Mouse (Mus musculus) ovary, postnatal 36 days (tissue): ENCODE results near the gene AI661453.

Source experiments
- DNase-seq: peaks from one replicate; pipeline ENCODE4 v3.0.0; 2022; ENCODE audit warnings: low spot score, mixed read lengths

Gene AI661453

GRCm38 (mm10) chr17:47441296-47442051 is 5.1 kb downstream of the AI661453 start:
- DNase-seq, result no peak

DNA sequence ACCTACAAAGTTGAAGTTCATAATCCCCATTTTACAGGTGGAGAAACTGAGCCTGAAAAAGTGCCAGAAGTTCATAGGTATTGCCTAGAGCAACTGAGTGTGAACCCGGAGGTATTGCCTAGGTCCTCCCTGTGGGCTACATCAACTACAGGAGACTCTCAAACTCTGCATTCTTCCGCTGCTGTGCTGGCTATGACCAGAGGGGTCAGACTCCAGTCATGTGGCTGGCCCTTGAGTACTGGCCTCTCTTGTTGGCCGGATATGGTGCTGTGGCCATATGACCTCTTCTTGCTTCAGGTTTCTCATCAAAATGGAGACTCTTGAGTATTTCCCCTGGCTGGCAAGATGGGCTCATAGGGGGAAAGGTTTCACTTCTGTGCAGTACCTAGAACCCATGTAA is 5.9 kb downstream of the AI661453 start:
- DNase-seq, result no peak

- no peak for DNase-seq
These were observed 7.7 kb downstream of the AI661453 start for GRCm38 (mm10) chr17:47444113-47444512.

DNA sequence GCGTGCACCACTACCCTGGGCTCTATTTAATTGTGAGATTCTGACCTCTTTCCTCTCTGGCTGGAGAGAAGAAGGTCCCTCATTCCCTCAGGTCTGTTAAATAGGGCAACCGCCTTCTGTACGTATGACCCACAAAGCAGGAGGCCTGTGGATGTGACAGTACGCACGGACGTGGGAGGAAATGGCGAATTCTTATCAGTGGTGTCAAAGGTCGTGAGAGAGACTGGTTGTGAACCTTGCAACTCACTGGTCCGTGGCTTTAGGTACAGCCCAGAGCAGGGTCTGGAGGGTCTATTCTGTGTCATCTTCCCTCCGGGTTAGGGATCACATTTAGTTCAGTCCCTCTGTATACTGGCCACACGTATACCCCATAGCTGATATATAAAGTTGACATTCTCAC is 9.1 kb downstream of the AI661453 start:
- DNase-seq, result no peak

DNA sequence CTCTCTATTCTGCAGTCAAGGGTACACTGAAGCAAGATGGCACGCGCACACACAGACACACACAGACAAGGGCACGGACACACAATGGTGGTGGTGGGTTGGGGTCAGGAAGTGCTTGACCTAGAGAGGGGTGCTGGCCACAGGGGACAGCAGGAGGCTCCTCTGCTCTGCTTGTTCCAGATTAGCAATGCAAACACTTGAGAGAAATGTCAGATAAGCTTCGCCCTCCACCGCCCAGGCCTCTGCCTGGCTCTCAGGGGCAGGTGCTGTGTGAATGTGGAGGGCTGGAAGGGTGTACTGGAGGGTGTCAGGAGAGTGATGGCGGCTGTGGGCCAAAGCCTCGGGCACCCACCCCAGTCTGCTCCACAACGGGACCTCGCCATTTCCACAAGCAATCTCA is 9.6 kb downstream of the AI661453 start:
- no peak for DNase-seq

GRCm38 (mm10) chr17:47446561-47446960 is 10.1 kb downstream of the AI661453 start:
- DNase-seq, result no peak

GRCm38 (mm10) chr17:47448523-47449372 is 12.3 kb downstream of the AI661453 start:
- DNase-seq, result no peak

DNA sequence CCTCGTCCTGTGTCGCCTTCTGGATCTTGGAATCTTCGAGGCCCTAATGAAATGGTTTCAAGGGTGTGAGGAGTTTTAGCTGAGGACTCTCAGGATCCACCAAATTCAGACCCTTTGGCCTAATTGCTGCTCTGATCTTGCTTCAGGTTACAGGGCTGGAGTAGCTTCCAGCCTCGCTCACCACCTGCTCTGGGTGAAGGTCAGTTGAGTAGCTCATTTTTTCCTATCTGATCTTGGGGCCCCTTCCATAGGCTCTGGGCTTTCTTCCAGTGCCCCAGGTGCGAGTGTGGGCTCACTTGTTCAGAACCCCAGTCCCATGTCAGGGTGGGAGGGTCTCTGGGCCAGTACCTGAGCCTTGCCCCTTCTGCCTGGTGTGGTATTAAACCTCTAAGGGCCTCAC is 13.0 kb downstream of the AI661453 start:
- no peak for DNase-seq

DNA sequence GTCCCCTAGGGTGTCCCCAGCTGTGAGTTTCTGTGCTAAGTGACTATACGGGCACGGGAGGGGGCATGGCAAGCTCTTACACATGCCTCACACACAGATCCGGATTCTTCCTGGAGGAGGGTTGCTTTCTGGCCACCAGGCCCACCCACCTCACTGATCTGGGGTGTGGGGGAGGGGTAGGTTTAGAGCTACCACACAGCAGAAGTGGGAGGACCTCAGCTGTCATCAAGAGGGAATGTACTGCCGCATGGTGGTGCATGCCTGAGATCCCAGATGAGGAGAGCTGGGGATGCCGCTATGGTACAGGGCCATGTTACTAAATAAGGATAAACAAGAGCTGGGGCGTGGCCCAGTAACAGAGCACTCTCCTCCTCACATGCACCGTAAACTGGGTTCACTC is 13.8 kb downstream of the AI661453 start:
- DNase-seq, result no peak

DNA sequence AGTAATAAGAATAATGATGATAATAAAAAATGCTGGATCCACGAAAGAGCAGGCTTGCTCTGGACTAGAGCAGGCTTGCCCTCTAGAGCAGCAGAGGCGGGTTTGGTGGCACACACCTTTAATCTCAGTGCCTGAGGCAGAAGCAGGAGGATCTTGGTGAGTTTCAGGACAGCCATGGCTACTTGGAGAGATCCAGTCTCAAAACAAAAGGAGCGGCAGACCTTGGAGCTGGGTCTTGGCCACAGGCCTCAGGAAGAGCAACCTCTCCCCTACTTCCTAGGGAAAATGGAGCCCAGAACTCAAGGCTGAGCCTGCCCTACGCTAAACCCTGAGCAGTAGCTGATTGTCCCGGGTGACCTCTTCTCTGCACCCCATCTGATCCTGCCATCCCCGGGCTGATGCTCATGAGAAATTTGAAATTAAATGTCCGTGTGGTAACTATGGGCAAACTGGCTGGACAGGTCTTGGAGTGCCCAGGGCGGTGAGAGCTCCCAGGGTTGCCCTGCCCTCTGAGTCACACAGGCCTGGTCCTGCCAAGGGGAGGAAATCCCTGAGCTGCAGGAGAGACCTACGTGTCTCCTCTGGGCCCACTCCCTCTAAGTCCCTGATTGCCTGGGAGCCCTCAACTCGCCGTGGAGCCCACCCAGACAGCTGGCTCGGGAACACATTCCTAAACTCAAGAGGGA is 14.6 kb downstream of the AI661453 start:
- no peak for DNase-seq

GRCm38 (mm10) chr17:47452886-47453285 is 16.5 kb downstream of the AI661453 start:
- DNase-seq, result no peak

- DNase-seq, result no peak
These were observed 18.3 kb downstream of the AI661453 start for GRCm38 (mm10) chr17:47454675-47455074.

DNA sequence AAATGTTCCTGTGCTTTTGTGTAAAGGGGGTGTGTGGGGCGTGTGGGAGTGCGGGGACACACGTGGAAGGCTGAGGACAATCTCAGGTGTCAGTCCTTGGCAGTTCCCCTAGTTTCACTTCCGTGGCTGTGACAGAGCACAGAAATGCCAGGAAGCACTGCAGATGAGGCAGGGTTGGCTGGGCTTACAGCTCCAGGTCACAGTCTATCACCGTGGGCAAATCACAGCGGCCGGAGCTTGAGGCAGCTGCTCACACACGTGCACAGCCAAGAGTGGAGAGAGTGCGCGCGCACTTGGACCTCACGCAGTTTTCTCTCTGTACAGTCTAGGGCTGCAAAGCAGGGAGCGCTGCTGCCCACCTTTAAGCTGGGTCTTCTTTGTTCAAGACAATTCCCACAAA is 21.9 kb downstream of the AI661453 start:
- no peak for DNase-seq

GRCm38 (mm10) chr17:47458936-47459335 is 22.5 kb downstream of the AI661453 start:
- DNase-seq, result no peak

DNA sequence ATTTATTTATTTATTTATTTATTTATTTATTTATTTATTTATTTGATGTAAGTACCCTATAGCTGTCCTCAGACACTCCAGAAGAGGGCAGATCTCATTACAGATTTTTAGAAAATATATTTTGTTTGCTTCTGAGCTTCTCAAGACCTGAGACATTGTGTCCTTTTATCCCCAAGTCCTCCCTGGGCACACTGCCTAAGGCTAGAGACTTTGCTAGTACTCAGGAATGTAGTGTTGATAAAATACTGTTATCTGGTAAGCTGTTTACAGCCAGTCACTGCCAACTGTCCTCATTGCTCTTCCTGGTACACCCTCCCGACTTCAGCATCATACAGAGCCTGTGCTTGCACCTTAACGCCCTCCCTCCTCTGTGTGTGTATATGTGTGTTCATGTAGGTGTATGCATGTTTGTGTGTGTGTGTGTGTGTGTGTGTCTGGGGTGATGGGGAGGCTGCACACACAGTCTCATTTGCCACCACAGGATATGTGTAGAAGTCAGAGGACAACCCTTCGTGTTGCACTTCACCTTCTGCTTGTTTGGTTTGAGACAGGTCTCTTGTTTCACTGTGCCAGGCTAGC is 23.0 kb downstream of the AI661453 start:
- DNase-seq, result no peak

- no peak for DNase-seq
These were observed 25.3 kb downstream of the AI661453 start for GRCm38 (mm10) chr17:47461688-47462087.

GRCm38 (mm10) chr17:47462209-47462608 is 25.8 kb downstream of the AI661453 start:
- DNase-seq, result no peak

GRCm38 (mm10) chr17:47462728-47463388 is 26.4 kb downstream of the AI661453 start:
- DNase-seq, result no peak

DNA sequence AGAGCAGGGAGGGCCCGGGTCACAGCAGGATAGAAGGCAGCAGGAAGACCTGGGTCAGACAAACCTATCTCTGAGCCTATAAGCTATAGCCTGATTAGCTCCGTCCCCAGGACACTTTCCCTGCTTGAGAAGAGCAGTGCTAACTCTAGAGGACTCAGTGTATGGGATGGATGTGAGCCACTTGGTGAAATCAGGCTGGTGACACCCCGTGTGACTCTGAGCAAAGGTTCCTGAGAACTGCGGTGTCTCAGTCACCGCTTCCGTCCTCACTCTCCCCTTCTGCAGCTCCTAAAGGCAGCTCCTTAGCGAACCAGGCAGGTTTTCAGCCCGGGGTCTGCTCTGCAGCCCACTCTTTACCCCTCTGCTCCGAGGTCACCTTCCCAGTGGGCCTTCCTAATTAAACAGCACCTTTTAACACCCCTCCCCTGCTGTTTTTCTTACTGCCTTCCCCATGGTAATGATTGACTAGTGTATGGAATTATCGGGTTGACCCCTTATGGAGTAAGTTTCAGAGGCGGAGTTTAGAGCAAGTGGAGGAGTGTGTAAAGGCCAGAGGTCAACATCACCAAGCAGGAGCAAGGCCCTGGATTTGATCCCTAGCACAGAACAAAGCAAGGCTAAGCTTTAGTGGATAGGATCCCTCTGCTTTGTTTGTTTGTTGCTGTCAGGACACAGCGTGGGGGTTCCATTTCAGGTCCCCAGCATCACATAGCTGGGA is 28.0 kb downstream of the AI661453 start:
- DNase-seq, result no peak

DNA sequence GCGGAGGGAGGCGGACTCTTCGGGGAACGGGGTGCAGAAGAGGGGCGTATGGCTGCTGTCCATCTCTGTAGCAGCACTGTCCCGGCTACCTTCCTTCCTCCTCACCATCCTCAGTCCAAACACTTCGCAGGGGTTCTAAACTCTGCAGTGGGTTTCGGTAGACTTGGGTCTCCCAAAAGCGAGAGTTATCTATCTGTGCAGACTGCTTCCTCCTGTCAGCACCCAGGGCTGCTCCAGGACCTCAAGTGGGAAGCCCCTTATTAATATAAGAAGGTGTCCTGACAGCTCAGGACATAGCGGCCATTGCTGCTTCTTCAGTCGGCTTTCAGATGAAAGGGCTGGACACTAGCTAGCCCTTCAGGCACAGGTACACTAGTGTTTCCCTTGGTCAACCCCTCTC is 28.6 kb downstream of the AI661453 start:
- DNase-seq, result no peak

DNA sequence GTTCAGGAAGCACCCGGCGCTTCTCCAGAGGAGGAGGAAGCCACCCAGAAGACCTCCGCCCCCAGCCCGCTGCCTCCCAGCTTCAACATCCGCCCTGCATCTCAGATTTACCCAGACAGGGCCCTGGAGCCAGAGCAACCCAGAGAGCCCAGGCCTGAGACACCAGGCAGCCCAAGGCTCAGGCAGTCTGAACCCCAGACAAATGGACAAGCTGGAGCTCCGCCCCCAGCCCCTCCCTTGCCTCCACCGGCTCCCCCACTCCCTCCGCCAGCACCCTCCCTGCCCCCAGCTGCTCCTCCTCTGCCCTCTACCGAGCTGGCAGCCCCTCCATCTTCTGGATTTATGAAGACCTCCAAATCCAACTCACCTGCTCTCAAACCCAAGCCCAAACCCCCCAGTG is 29.9 kb downstream of the AI661453 start:
- DNase-seq, result no peak
